In the genomic region with DNA sequence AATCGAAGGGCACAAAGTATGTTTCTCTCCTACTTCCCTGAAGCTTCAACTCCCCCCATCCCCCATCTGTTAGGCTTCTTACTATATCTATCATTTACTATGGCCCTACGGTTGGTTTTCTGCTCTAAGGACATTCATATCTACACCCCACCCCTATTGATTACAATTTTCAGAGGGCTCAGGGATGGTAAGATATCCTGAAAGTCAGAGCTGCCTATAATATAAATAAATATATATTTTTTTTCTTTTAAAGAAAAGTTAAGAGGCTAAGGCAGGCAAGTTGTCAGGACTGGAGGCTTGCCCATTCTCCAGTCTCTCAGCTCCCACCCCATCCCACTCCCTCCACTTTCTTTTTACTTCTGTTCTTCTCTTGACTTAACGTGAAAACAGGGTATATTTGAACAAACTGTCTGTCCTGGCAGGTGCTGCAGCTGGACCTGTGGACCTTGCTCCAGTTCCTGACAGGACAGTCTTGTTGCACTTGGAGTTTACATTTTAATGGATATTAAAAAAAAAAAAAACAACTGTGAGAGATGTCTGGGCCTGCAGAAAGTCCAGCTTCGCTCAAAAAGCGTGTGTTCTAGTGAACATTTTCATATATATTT, we compare ENCODE assay signal across 17 mouse cellular contexts. TPM values are rescaled to one million over a fixed set of nuclear protein-coding genes. Genes with fewer than 3 reads are reported as not detected.
A peak's percentile ranks its signal among the peaks of the same experiment; 100 is the strongest.
DNase-seq lines count a peak whose midpoint lies in the region; ATAC-seq and TF ChIP-seq lines count a peak whose summit lies in the region.
"Had no signal": no experiment of that assay in that cellular context is flagged by ENCODE, and none has a peak within 500 bp of the region (broad histone marks: within the 10 kb centered on the region; RNA-seq: fewer than 3 reads in every experiment).

No protein-coding gene starts in this region.

- no peak for TF ChIP-seq POLR2A in liver, adult 2 months (IDR thresholded peaks at IDR 0.05; ENCODE audit: extremely low read depth, insufficient read depth, low read length)

- no peak overlapping the region for H3K4me3 ChIP-seq in liver, adult 2 months (ENCODE audit: insufficient read depth, low read depth, low read length)
- no peak overlapping the region for H3K4me3 ChIP-seq in liver, embryonic 12.5 days
- no peak overlapping the region for H3K4me3 ChIP-seq in intestine, embryonic 14.5 days (ENCODE audit: low read depth, low read length)
- H3K4me3 ChIP-seq in stomach, postnatal 0 days (ENCODE audit: low read depth, low read length), result no peak overlapping the region
- no peak overlapping the region for H3K4me3 ChIP-seq in midbrain, embryonic 13.5 days (replicated peaks)
- H3K4me3 ChIP-seq: forebrain, embryonic 12.5 days; liver, embryonic 15.5 days; midbrain, embryonic 10.5 days had no signal

- WGBS in liver, adult 2 months, result 40% methylated on average over 5 of the region's 5 CpGs
- 44% methylated on average over 5 of the region's 5 CpGs for WGBS in liver, embryonic 12.5 days (ENCODE audit: insufficient replicate concordance)
- 33% methylated on average over 5 of the region's 5 CpGs for WGBS in intestine, embryonic 14.5 days
- WGBS in stomach, postnatal 0 days, result 45% methylated on average over 5 of the region's 5 CpGs
- WGBS in midbrain, embryonic 13.5 days, result 5% methylated on average over 5 of the region's 5 CpGs

- ATAC-seq in liver, embryonic 12.5 days, result no peak
- ATAC-seq in intestine, embryonic 14.5 days (replicated peaks; ENCODE audit: low FRiP score, low TSS enrichment, low read depth), result no peak
- ATAC-seq in stomach, postnatal 0 days (ENCODE audit: low FRiP score, low TSS enrichment), result no peak
- ATAC-seq in midbrain, embryonic 13.5 days, result no peak

- H3K27me3 ChIP-seq in liver, adult 2 months (ENCODE audit: control insufficient read depth, insufficient read depth, low read length), result peaks cover 26% of the 10 kb centered on the region
- peaks cover 97% of the 10 kb centered on the region for H3K27me3 ChIP-seq in liver, embryonic 12.5 days (replicated peaks)
- H3K27me3 ChIP-seq in intestine, embryonic 14.5 days (replicated peaks; ENCODE audit: control insufficient read depth, insufficient read depth, low read length), result no peaks in the 10 kb centered on the region
- H3K27me3 ChIP-seq in stomach, postnatal 0 days (ENCODE audit: control insufficient read depth, insufficient read depth, low read length), result peaks cover 4% of the 10 kb centered on the region; the same call in 1 of the 2 replicates
- H3K27me3 ChIP-seq in midbrain, embryonic 13.5 days, result peaks cover 98% of the 10 kb centered on the region

- peak; percentile 16 for DNase-seq in liver, adult 2 months (ENCODE audit: extremely low read depth, low read depth, low spot score)
- no peak for DNase-seq in intestine, embryonic 14.5 days (ENCODE audit: low spot score)
- DNase-seq in kidney, postnatal 25 days, result peak; percentile 52 to 82
- DNase-seq in stomach, postnatal 0 days (ENCODE audit: low spot score), result no peak
- DNase-seq in urinary bladder, postnatal 25 days (ENCODE audit: low spot score), result no peak
- DNase-seq in gastrocnemius, postnatal 10 days, result no peak
- DNase-seq: B cell, adult 2 months; cerebellum, adult 9-10 months; gastrocnemius, postnatal 25 days had no signal

- no peak for TF ChIP-seq CTCF in liver, adult 2 months (IDR thresholded peaks at IDR 0.05; ENCODE audit: low read depth, low read length)
- no peak for TF ChIP-seq CTCF in stomach, postnatal 0 days (IDR thresholded peaks at IDR 0.05; ENCODE audit: low read depth)

- no peaks in the 10 kb centered on the region for H3K9me3 ChIP-seq in liver, embryonic 12.5 days (replicated peaks)
- H3K9me3 ChIP-seq in intestine, embryonic 14.5 days (ENCODE audit: control insufficient read depth, low read length), result no peaks in the 10 kb centered on the region
- no peaks in the 10 kb centered on the region for H3K9me3 ChIP-seq in stomach, postnatal 0 days (ENCODE audit: control insufficient read depth, low read length)
- no peaks in the 10 kb centered on the region for H3K9me3 ChIP-seq in midbrain, embryonic 13.5 days
- H3K9me3 ChIP-seq: forebrain, embryonic 12.5 days; G1E; liver, embryonic 15.5 days; midbrain, embryonic 10.5 days had no signal

- H3K27ac ChIP-seq in liver, adult 2 months (replicated peaks; ENCODE audit: insufficient read depth, low read depth, low read length), result no peak overlapping the region
- no peak overlapping the region for H3K27ac ChIP-seq in liver, embryonic 12.5 days
- H3K27ac ChIP-seq in intestine, embryonic 14.5 days (ENCODE audit: low read depth), result peak overlapping the region; percentile 98
- H3K27ac ChIP-seq in stomach, postnatal 0 days (replicated peaks), result peak overlapping the region; percentile 90
- H3K27ac ChIP-seq in midbrain, embryonic 13.5 days, result no peak overlapping the region
- H3K27ac ChIP-seq: forebrain, embryonic 12.5 days; liver, embryonic 15.5 days; midbrain, embryonic 10.5 days had no signal

- TF ChIP-seq EP300 in stomach, postnatal 0 days (optimal IDR thresholded peaks at IDR 0.05), result no peak

- H3K4me2 ChIP-seq in liver, embryonic 12.5 days, result no peak overlapping the region
- H3K4me2 ChIP-seq in intestine, embryonic 14.5 days (ENCODE audit: low read length), result peak overlapping the region; percentile 85; the same call in 1 of the 2 replicates
- H3K4me2 ChIP-seq in stomach, postnatal 0 days (replicated peaks; ENCODE audit: low read depth), result no peak overlapping the region
- H3K4me2 ChIP-seq in midbrain, embryonic 13.5 days (replicated peaks), result no peak overlapping the region
- H3K4me2 ChIP-seq: forebrain, embryonic 12.5 days; liver, embryonic 15.5 days had no signal

- no peaks in the 10 kb centered on the region for H3K79me2 ChIP-seq in liver, adult 2 months (ENCODE audit: control insufficient read depth, insufficient read depth, low read length)

- H3K9ac ChIP-seq in liver, adult 2 months (ENCODE audit: low read depth, low read length), result no peak overlapping the region
- no peak overlapping the region for H3K9ac ChIP-seq in liver, embryonic 12.5 days
- peak overlapping the region; percentile 7; the same call in 1 of the 2 replicates for H3K9ac ChIP-seq in intestine, embryonic 14.5 days (ENCODE audit: low read length)
- no peak overlapping the region for H3K9ac ChIP-seq in stomach, postnatal 0 days (ENCODE audit: low read length)
- H3K9ac ChIP-seq in midbrain, embryonic 13.5 days (replicated peaks), result no peak overlapping the region
- H3K9ac ChIP-seq: forebrain, embryonic 12.5 days; liver, embryonic 15.5 days had no signal

- H3K36me3 ChIP-seq in liver, adult 2 months (ENCODE audit: control insufficient read depth, insufficient read depth, low read length), result no peaks in the 10 kb centered on the region
- no peaks in the 10 kb centered on the region for H3K36me3 ChIP-seq in liver, embryonic 12.5 days
- peaks cover 9% of the 10 kb centered on the region; the same call in 1 of the 2 replicates for H3K36me3 ChIP-seq in intestine, embryonic 14.5 days (ENCODE audit: control insufficient read depth, insufficient read depth, low read length)
- H3K36me3 ChIP-seq in stomach, postnatal 0 days (ENCODE audit: control insufficient read depth, insufficient read depth, low read length), result no peaks in the 10 kb centered on the region; the same call in 1 of the 2 replicates
- no peaks in the 10 kb centered on the region for H3K36me3 ChIP-seq in midbrain, embryonic 13.5 days
- H3K36me3 ChIP-seq: forebrain, embryonic 12.5 days; G1E; liver, embryonic 15.5 days; midbrain, embryonic 10.5 days had no signal

- H3K4me1 ChIP-seq in liver, adult 2 months (ENCODE audit: control insufficient read depth, insufficient read depth, low read length), result peaks cover 3% of the 10 kb centered on the region; the same call in 1 of the 2 replicates
- H3K4me1 ChIP-seq in liver, embryonic 12.5 days, result peaks cover 23% of the 10 kb centered on the region
- peaks cover 79% of the 10 kb centered on the region for H3K4me1 ChIP-seq in intestine, embryonic 14.5 days (replicated peaks; ENCODE audit: control insufficient read depth, insufficient read depth, low read length)
- 0 out of 2 replicates have a peak, but pooled peaks cover 2% of the 10 kb centered on the region for H3K4me1 ChIP-seq in stomach, postnatal 0 days (replicated peaks; ENCODE audit: control insufficient read depth, insufficient read depth)
- 0 out of 2 replicates have a peak, but pooled peaks cover 4% of the 10 kb centered on the region for H3K4me1 ChIP-seq in midbrain, embryonic 13.5 days (replicated peaks)

RNA-seq across cellular contexts. Expression of a gene that starts 3.3 kb away (rescaled TPM):
- total RNA-seq in liver, adult 2 months (2014; rRNA removed), result 0.46 and 0.60 TPM in 2 replicates
- polyA plus RNA-seq in liver, adult 2 months (2012; rRNA removed), result 0.98 and 1.3 TPM in 2 replicates
- 4.4 and 4.6 TPM in 2 replicates for polyA plus RNA-seq in liver, embryonic 12.5 days (2016; fragmentation: Nextera tagmentation; extraction: Ambion mirVana)
- polyA plus RNA-seq in intestine, embryonic 14.5 days (2014; fragmentation: Nextera tagmentation; extraction: Ambion mirVana), result 22.9 and 27.9 TPM in 2 replicates
- 12.2 and 13.4 TPM in 2 replicates for polyA plus RNA-seq in stomach, postnatal 0 days (2015; fragmentation: Nextera tagmentation; extraction: Ambion mirVana)
- total RNA-seq in gastrocnemius, postnatal 10 days (2021), result 1 to 10 TPM in 1 of 2 experiments, under 1 TPM in 1; 0.66 to 1.3 TPM
- polyA plus RNA-seq in midbrain, embryonic 13.5 days (2015; fragmentation: Nextera tagmentation; extraction: Ambion mirVana), result 0.19 and 0.28 TPM in 2 replicates
- total RNA-seq: left cerebral cortex, postnatal 10 days had no signal
- polyA plus RNA-seq: G1E had no signal

RNA-seq across cellular contexts. Expression of a gene that starts 18.5 kb away (rescaled TPM):
- not detected in 2 replicates for total RNA-seq in liver, adult 2 months (2014; rRNA removed)
- polyA plus RNA-seq in liver, adult 2 months (2012; rRNA removed), result not detected in 2 replicates
- polyA plus RNA-seq in liver, embryonic 12.5 days (2016; fragmentation: Nextera tagmentation; extraction: Ambion mirVana), result 0.14 and 0.22 TPM in 2 replicates
- 0.36 and 0.42 TPM in 2 replicates for polyA plus RNA-seq in intestine, embryonic 14.5 days (2014; fragmentation: Nextera tagmentation; extraction: Ambion mirVana)
- 0.06 TPM in 1 of 2 replicates, not detected in the other for polyA plus RNA-seq in stomach, postnatal 0 days (2015; fragmentation: Nextera tagmentation; extraction: Ambion mirVana)
- not detected for total RNA-seq in gastrocnemius, postnatal 10 days (2021)
- polyA plus RNA-seq in midbrain, embryonic 13.5 days (2015; fragmentation: Nextera tagmentation; extraction: Ambion mirVana), result not detected in 2 replicates
- total RNA-seq: gastrocnemius, postnatal 25 days; left cerebral cortex, postnatal 10 days had no signal
- polyA plus RNA-seq: forebrain, embryonic 12.5 days; G1E; liver, embryonic 15.5 days; testis, adult 2 months had no signal

RNA-seq across cellular contexts. Expression of a gene that starts 23.9 kb away (rescaled TPM):
- 0.18 and 0.47 TPM in 2 replicates for total RNA-seq in liver, adult 2 months (2014; rRNA removed)
- polyA plus RNA-seq in liver, adult 2 months (2012; rRNA removed), result 0.47 and 0.48 TPM in 2 replicates
- 0.31 and 0.36 TPM in 2 replicates for polyA plus RNA-seq in liver, embryonic 12.5 days (2016; fragmentation: Nextera tagmentation; extraction: Ambion mirVana)
- 3.7 and 4.9 TPM in 2 replicates for polyA plus RNA-seq in intestine, embryonic 14.5 days (2014; fragmentation: Nextera tagmentation; extraction: Ambion mirVana)
- 0.94 and 0.97 TPM in 2 replicates for polyA plus RNA-seq in stomach, postnatal 0 days (2015; fragmentation: Nextera tagmentation; extraction: Ambion mirVana)
- total RNA-seq in gastrocnemius, postnatal 10 days (2021), result 1 to 10 TPM in 1 of 2 experiments, under 1 TPM in 1; 0.89 to 1.6 TPM
- 0.11 TPM in 1 of 2 replicates, not detected in the other for polyA plus RNA-seq in midbrain, embryonic 13.5 days (2015; fragmentation: Nextera tagmentation; extraction: Ambion mirVana)
- total RNA-seq: left cerebral cortex, postnatal 10 days had no signal
- polyA plus RNA-seq: forebrain, embryonic 12.5 days; midbrain, embryonic 10.5 days had no signal

RNA-seq across cellular contexts. Expression of a gene that starts 29.0 kb away (rescaled TPM):
- total RNA-seq in liver, adult 2 months (2014; rRNA removed), result 0.37 and 0.67 TPM in 2 replicates
- 0.55 and 0.91 TPM in 2 replicates for polyA plus RNA-seq in liver, adult 2 months (2012; rRNA removed)
- 0.62 and 0.66 TPM in 2 replicates for polyA plus RNA-seq in liver, embryonic 12.5 days (2016; fragmentation: Nextera tagmentation; extraction: Ambion mirVana)
- polyA plus RNA-seq in intestine, embryonic 14.5 days (2014; fragmentation: Nextera tagmentation; extraction: Ambion mirVana), result 3.5 and 3.8 TPM in 2 replicates
- polyA plus RNA-seq in stomach, postnatal 0 days (2015; fragmentation: Nextera tagmentation; extraction: Ambion mirVana), result 1.2 and 1.6 TPM in 2 replicates
- 1 to 10 TPM in 1 of 2 experiments, under 1 TPM in 1; 0.45 to 1.1 TPM for total RNA-seq in gastrocnemius, postnatal 10 days (2021)
- polyA plus RNA-seq in midbrain, embryonic 13.5 days (2015; fragmentation: Nextera tagmentation; extraction: Ambion mirVana), result not detected in 2 replicates
- total RNA-seq: G1E; left cerebral cortex, postnatal 10 days had no signal
- polyA plus RNA-seq: forebrain, embryonic 12.5 days; midbrain, embryonic 10.5 days had no signal

RNA-seq across cellular contexts. Expression of a gene that starts 43.9 kb away (rescaled TPM):
- 0.09 and 0.20 TPM in 2 replicates for total RNA-seq in liver, adult 2 months (2014; rRNA removed)
- 0.35 and 0.40 TPM in 2 replicates for polyA plus RNA-seq in liver, adult 2 months (2012; rRNA removed)
- polyA plus RNA-seq in liver, embryonic 12.5 days (2016; fragmentation: Nextera tagmentation; extraction: Ambion mirVana), result 1.3 and 1.5 TPM in 2 replicates
- 49.6 and 51.6 TPM in 2 replicates for polyA plus RNA-seq in intestine, embryonic 14.5 days (2014; fragmentation: Nextera tagmentation; extraction: Ambion mirVana)
- 7.5 and 8.2 TPM in 2 replicates for polyA plus RNA-seq in stomach, postnatal 0 days (2015; fragmentation: Nextera tagmentation; extraction: Ambion mirVana)
- total RNA-seq in gastrocnemius, postnatal 10 days (2021), result 1 to 10 TPM in 1 of 2 experiments, under 1 TPM in 1; 0.89 to 1.3 TPM
- 0.08 TPM in 1 of 2 replicates, not detected in the other for polyA plus RNA-seq in midbrain, embryonic 13.5 days (2015; fragmentation: Nextera tagmentation; extraction: Ambion mirVana)
- total RNA-seq: left cerebral cortex, postnatal 10 days had no signal
- polyA plus RNA-seq: forebrain, embryonic 12.5 days; midbrain, embryonic 10.5 days had no signal

Comparison
In these comparisons a context has a peak if more than half of its experiments do, and no peak if none do; other contexts are left out.
1. DNase-seq: peak in liver, adult 2 months (single experiment) and kidney, postnatal 25 days (2 of 2); none in intestine, embryonic 14.5 days (single experiment), stomach, postnatal 0 days (single experiment), urinary bladder, postnatal 25 days (single experiment) and gastrocnemius, postnatal 10 days (single experiment).
2. H3K27ac ChIP-seq: peak in intestine, embryonic 14.5 days (single experiment) and stomach, postnatal 0 days (single experiment); none in liver, adult 2 months (single experiment), liver, embryonic 12.5 days (single experiment) and midbrain, embryonic 13.5 days (single experiment).